Mouse (Mus musculus): ENCODE measurements around the gene Wdr83os.

- no peak for TF ChIP-seq CTCF (IDR thresholded peaks at IDR 0.05; ENCODE audit: low read depth)
- no peak for TF ChIP-seq EP300 (IDR thresholded peaks at IDR 0.05; ENCODE audit: low read depth)
These were observed 15.3 kb upstream of the Wdr83os start for GRCm38 (mm10) chr8:85065213-85065612.
